Mouse (Mus musculus) A20 (cell line): ENCODE data around the gene Stra6l.

ENCODE experiments used
- DNase-seq: peaks from one replicate; pipeline ENCODE4 v3.0.0-alpha.2; 2011; ENCODE audit warnings: low read depth, low spot score

Gene Stra6l

GRCm38 (mm10) chr4:45911876-45912275 lies 63.4 kb downstream of the Stra6l start:
- no peak for DNase-seq

GRCm38 (mm10) chr4:45917091-45917490 lies 68.6 kb downstream of the Stra6l start:
- no peak for DNase-seq

GRCm38 (mm10) chr4:45921663-45922435 lies 73.4 kb downstream of the Stra6l start:
- no peak for DNase-seq

GRCm38 (mm10) chr4:45924011-45924410 lies 75.5 kb downstream of the Stra6l start:
- no peak for DNase-seq

GRCm38 (mm10) chr4:45928561-45928960 lies 80.1 kb downstream of the Stra6l start:
- DNase-seq: no peak
